Mouse (Mus musculus) frontal cortex, adult 2 months (tissue): ENCODE results near the gene Zfp105. TPM values are rescaled to one million over a fixed set of nuclear protein-coding genes. Genes with fewer than 3 reads are reported as not detected.

Experiments
- DNase-seq, 2 experiments: peaks; one replicate each; pipeline ENCODE4 v3.0.0; 2022; ENCODE audit warnings: low spot score in 1 of 2; ENCODE audit errors: extremely low spot score in 1 of 2
- polyA plus RNA-seq: library from polyadenylated mRNA; depleted of rRNA; stranded (reverse); fragments of >200 nt; gene quantifications from 2 replicates; pipeline ENCODE4 v1.2.3, GENCODE M21; 2012; rRNA removed

Gene Zfp105
- polyA plus RNA-seq = 4.8 and 5.9 TPM in 2 replicates

- DNase-seq = peak; percentile 27 to 63
Measured at GRCm38 (mm10) chr9:122922936-122923381, at the start of gene Zfp105. Gene Zfp105, plus strand, starts transcription at chr9:122923072.

- DNase-seq = no peak
Measured at GRCm38 (mm10) chr9:122874653-122875052, 48.2 kb upstream of the Zfp105 start.

GRCm38 (mm10) chr9:122875145-122875544 lies 47.7 kb upstream of the Zfp105 start:
- DNase-seq = no peak

GRCm38 (mm10) chr9:122885385-122885784 lies 37.5 kb upstream of the Zfp105 start, which contains the start of gene Zkscan7:
Gene Zkscan7, plus strand, starts transcription at chr9:122885685.
- DNase-seq = no peak

- peak; percentile 27 to 75 for DNase-seq
Measured at GRCm38 (mm10) chr9:122886372-122887179, 36.3 kb upstream of the Zfp105 start.

- no peak for DNase-seq
Measured at GRCm38 (mm10) chr9:122901047-122901446, 21.8 kb upstream of the Zfp105 start.

GRCm38 (mm10) chr9:122902717-122903535 lies 19.9 kb upstream of the Zfp105 start:
- DNase-seq = peak; percentile 7 to 41

GRCm38 (mm10) chr9:122922436-122922835 lies 436 bp upstream of the Zfp105 start:
- no peak for DNase-seq

- no peak for DNase-seq
Measured at GRCm38 (mm10) chr9:122928915-122929314, 6.0 kb downstream of the Zfp105 start.

GRCm38 (mm10) chr9:122950643-122951475 lies 28.0 kb downstream of the Zfp105 start, which contains the start of the genes 1110059G10Rik and Kif15:
Gene 1110059G10Rik, minus strand, starts transcription at chr9:122951000.
Gene Kif15, plus strand, starts transcription at chr9:122951046.
- DNase-seq = peak; percentile 83 to 97

Other genes with a start within 250 kb of the Zfp105 start
- not detected in 2 replicates for gene Topaz1, start 175.7 kb upstream of the Zfp105 start, polyA plus RNA-seq
- gene Tcaim, start 117.5 kb upstream of the Zfp105 start, polyA plus RNA-seq = 12.2 and 14.7 TPM in 2 replicates
- not detected in 2 replicates for gene Gm35549, start 79.0 kb upstream of the Zfp105 start, polyA plus RNA-seq
- gene Zfp445, start 57.1 kb upstream of the Zfp105 start, polyA plus RNA-seq = 141 and 158 TPM in 2 replicates
- 4.1 and 4.3 TPM in 2 replicates for gene Zkscan7, start 37.4 kb upstream of the Zfp105 start, polyA plus RNA-seq
- gene 1110059G10Rik, start 27.9 kb downstream of the Zfp105 start, polyA plus RNA-seq = 20.5 and 20.7 TPM in 2 replicates
- gene Kif15, start 28.0 kb downstream of the Zfp105 start, polyA plus RNA-seq = 1.1 and 1.9 TPM in 2 replicates
- gene Tmem42, start 98.3 kb downstream of the Zfp105 start, polyA plus RNA-seq = 31.0 and 34.1 TPM in 2 replicates
- 1.4 and 1.5 TPM in 2 replicates for gene Tgm4, start 111.7 kb downstream of the Zfp105 start, polyA plus RNA-seq
- 62.0 and 63.7 TPM in 2 replicates for gene Zdhhc3, start 190.1 kb downstream of the Zfp105 start, polyA plus RNA-seq
- gene Exosc7, start 190.1 kb downstream of the Zfp105 start, polyA plus RNA-seq = 65.5 and 71.4 TPM in 2 replicates
- gene Clec3b, start 227.9 kb downstream of the Zfp105 start, polyA plus RNA-seq = 5.8 and 8.4 TPM in 2 replicates